Mouse (Mus musculus): Measurements from ENCODE around the gene Dmrta2.
A peak's percentile ranks its signal among the peaks of the same experiment; 100 is the strongest.

Dmrta2 gene

DNA sequence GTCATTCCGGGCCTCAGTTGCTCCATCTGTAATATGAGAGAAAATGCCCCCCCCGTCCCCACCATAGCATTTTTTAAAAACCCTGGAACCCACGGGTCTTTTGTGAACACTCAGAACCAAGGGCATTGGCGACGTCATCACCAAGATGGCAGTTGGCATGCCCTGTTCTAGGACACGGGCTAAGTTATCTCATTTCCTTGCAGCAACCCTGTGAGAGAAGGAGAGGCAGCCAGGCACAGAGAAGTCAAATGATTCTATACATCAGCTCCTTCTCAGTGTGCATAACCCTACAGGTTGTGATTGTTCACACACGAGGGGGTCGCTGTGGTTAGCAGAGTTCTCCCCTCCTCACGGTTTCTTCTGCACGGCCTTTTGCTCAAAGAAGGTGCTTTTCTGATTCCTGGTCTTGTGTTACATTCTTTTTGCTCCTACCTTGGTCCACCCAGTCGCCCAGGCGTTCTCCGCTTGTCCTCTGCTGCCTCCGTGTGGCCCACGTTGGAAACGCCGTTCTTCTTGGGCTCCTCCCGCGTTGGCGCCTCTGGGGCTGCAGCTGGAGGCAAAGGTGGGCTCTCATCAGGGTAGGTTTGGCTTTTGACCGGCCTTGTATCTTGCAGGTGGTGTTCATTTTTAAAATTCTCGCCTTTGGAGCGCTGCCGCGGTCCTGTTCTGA lies 44.2 kb downstream of the Dmrta2 start:
- DNase-seq (ENCODE audit: low spot score in 2 of 2), result peak; percentile 26 to 46

DNA sequence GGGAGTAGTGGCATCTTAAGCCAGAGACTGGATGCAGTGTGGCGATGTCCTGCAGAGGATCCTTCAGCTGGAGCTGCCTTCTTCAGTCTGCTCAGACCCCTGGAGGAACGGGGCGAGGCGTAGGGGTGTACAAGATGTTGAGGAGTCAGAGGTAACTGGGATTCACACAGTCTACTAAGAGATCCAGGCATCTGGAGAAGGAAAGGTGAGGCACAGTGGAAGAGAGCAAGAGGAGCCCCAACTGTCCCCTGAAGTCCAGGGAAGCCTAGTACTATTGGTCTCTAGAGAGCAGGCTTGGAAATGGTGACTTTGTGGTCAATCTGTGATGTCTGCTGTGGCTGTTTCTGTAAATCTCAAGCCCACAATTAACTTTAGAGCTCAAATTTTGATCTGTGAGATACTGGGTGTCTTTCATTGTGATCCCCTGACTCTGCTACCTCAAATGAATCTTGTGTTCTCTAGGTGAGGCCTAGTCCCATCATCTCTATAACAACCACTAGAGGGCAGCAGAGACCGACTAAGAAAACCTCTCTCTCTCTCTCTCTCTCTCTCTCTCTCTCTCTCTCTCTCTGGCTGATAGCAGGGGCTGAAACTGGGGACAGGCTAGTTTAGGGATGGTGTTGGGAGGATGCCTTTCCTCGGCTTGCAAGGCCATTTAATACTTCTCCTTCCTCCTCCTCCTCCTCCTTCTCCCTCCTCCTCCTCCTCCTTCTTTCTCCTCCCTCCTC lies 50.8 kb downstream of the Dmrta2 start:
- peak in 1 of 2 experiments; percentile 7 for DNase-seq (ENCODE audit: low spot score in 2 of 2)

DNA sequence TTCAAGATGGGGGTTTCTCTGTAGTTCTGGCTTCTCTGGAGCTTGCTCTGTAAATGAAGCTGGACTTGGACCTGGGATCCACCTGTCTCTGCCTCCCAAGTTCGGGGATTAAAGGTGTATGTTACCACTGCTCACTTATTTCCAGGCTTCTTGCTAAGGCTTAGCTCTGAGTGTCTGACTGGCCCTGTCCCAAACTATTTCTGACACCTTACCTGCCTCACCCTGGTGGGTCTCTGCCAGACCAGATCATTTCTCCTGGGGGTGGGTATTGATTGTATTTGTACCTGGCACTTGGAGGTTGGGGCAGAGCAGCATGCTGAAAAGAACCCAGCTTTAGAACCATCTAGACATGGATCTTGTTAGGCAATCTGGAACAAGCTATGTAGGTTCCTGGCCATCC lies 51.6 kb downstream of the Dmrta2 start:
- no peak for DNase-seq (ENCODE audit: low spot score in 2 of 2)

Measured in natural killer cell, adult 2 months (primary cell).